Mouse (Mus musculus): Measurements from ENCODE around the gene Dscaml1. TPM values are rescaled to one million over a fixed set of nuclear protein-coding genes. Genes with fewer than 3 reads are reported as not detected.
A peak's percentile ranks its signal among the peaks of the same experiment; 100 is the strongest.

Dscaml1 gene
- polyA plus RNA-seq, 1 experiment from 2014 or later = 0.07 TPM

DNA sequence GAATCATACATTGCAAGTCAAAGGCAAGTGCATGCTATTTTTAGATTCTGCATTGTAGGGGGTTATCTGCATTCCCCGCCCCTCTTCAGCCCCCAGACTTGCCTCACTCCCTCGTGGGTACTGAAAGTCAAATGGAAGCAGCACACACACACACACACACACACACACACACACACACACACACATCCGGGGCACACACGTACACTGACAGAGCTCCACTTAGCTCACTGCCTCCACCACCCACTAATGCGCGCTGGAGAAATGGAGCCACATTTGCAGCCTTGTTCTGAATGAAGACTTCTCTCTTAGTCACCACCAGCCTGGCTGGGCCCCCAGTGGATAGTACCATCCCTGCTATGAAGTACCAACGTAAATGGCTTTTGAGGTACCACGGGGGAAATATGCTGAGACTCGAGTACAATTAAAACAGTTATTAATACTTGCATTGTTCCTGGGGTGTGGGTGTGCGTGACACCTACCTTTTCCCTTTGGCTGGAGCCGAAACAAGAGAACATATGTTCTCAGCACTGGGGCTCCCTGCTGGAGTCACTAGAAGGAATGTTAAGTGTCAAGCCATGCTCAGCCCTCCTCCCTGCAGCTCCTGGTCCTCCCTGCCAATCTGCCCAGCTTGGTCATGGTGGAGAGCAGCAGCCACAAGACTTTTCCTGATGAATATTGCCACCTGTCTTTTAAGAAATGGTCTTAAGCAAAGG is 91.7 kb downstream of the Dscaml1 start:
- ATAC-seq (ENCODE audit: extremely low read depth, insufficient number of reproducible peaks, low FRiP score, low TSS enrichment) = no peak; the same call in 1 of the 2 replicates
- Histone ChIP-seq H3K9ac (no peak overlapping the region), H3K9me3 (no peaks in the 10 kb centered on the region), H3K27ac (replicated peaks) (peak overlapping the region; percentile 83), H3K4me2 (peak overlapping the region; percentile 47), H3K36me3 (no peaks in the 10 kb centered on the region), H3K4me3 (no peak overlapping the region), H3K27me3 (replicated peaks) (no peaks in the 10 kb centered on the region), H3K4me1 (peaks cover 37% of the 10 kb centered on the region)
- 42% methylated on average over 11 of the region's 11 CpGs for WGBS

GRCm38 (mm10) chr9:45519841-45520240 is 93.4 kb downstream of the Dscaml1 start:
- Histone ChIP-seq H3K9ac (no peak overlapping the region), H3K4me1 (peaks cover 31% of the 10 kb centered on the region), H3K4me3 (no peak overlapping the region), H3K4me2 (no peak overlapping the region), H3K27ac (replicated peaks) (no peak overlapping the region), H3K9me3 (no peaks in the 10 kb centered on the region), H3K27me3 (replicated peaks) (no peaks in the 10 kb centered on the region), H3K36me3 (no peaks in the 10 kb centered on the region)
- no peak for ATAC-seq (ENCODE audit: extremely low read depth, insufficient number of reproducible peaks, low FRiP score, low TSS enrichment)
- WGBS = 57% methylated on average over 6 of the region's 6 CpGs

- Histone ChIP-seq H3K27ac (replicated peaks) (no peak overlapping the region), H3K9me3 (no peaks in the 10 kb centered on the region), H3K27me3 (replicated peaks) (no peaks in the 10 kb centered on the region), H3K4me1 (peaks cover 23% of the 10 kb centered on the region), H3K36me3 (no peaks in the 10 kb centered on the region), H3K4me3 (no peak overlapping the region), H3K4me2 (no peak overlapping the region), H3K9ac (no peak overlapping the region)
- ATAC-seq (ENCODE audit: extremely low read depth, insufficient number of reproducible peaks, low FRiP score, low TSS enrichment) = no peak
- 53% methylated on average over 3 of the region's 3 CpGs for WGBS
Measured at GRCm38 (mm10) chr9:45522866-45523265, 96.4 kb downstream of the Dscaml1 start.

DNA sequence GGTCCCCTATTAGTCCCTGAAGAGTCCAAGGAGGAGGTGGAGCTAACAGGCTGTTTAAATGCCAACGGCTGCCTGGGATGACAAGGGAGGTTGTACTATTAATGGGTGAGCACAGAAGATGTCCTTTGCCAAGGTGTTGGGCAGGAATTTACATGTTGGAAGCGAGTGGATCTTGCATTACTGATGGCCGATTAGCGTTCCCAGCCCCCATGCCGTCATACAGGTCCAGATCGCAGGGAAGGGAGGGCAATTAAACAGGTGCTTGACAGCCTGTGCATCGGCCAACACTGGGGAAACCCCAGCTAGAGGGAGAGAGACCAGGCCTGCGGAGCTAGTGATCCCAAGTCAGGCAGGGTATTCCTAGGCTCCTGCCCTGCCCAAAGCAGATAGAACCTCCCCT is 98.1 kb downstream of the Dscaml1 start:
- H3K9ac ChIP-seq = no peak overlapping the region
- WGBS = 67% methylated on average over 8 of the region's 8 CpGs
- H3K27ac ChIP-seq (replicated peaks) = no peak overlapping the region
- no peaks in the 10 kb centered on the region for H3K36me3 ChIP-seq
- peaks cover 14% of the 10 kb centered on the region for H3K4me1 ChIP-seq
- H3K4me3 ChIP-seq = no peak overlapping the region
- H3K4me2 ChIP-seq = no peak overlapping the region
- no peaks in the 10 kb centered on the region for H3K9me3 ChIP-seq
- no peaks in the 10 kb centered on the region for H3K27me3 ChIP-seq (replicated peaks)
- ATAC-seq (ENCODE audit: extremely low read depth, insufficient number of reproducible peaks, low FRiP score, low TSS enrichment) = no peak

- ATAC-seq (ENCODE audit: extremely low read depth, insufficient number of reproducible peaks, low FRiP score, low TSS enrichment) = no peak
- no peaks in the 10 kb centered on the region for H3K36me3 ChIP-seq
- no peaks in the 10 kb centered on the region for H3K9me3 ChIP-seq
- WGBS = 81% methylated on average over 2 of the region's 2 CpGs
- no peak overlapping the region for H3K4me2 ChIP-seq
- H3K4me3 ChIP-seq = no peak overlapping the region
- peaks cover 9% of the 10 kb centered on the region; the same call in 1 of the 2 replicates for H3K27me3 ChIP-seq (replicated peaks)
- no peak overlapping the region for H3K27ac ChIP-seq (replicated peaks)
- peaks cover 13% of the 10 kb centered on the region for H3K4me1 ChIP-seq
- H3K9ac ChIP-seq = no peak overlapping the region
Measured at GRCm38 (mm10) chr9:45533253-45533652, 106.8 kb downstream of the Dscaml1 start.

- Histone ChIP-seq H3K27ac (replicated peaks) (no peak overlapping the region), H3K27me3 (replicated peaks) (peaks cover 15% of the 10 kb centered on the region; the same call in 1 of the 2 replicates), H3K4me1 (peaks cover 8% of the 10 kb centered on the region; the same call in 1 of the 2 replicates), H3K9ac (no peak overlapping the region), H3K4me3 (no peak overlapping the region), H3K9me3 (no peaks in the 10 kb centered on the region), H3K4me2 (no peak overlapping the region), H3K36me3 (no peaks in the 10 kb centered on the region)
- ATAC-seq (ENCODE audit: extremely low read depth, insufficient number of reproducible peaks, low FRiP score, low TSS enrichment) = no peak
- 72% methylated on average over 8 of the region's 8 CpGs for WGBS
Measured at GRCm38 (mm10) chr9:45534472-45534988, 108.1 kb downstream of the Dscaml1 start.

GRCm38 (mm10) chr9:45537649-45538048 is 111.2 kb downstream of the Dscaml1 start:
- no peak overlapping the region for H3K4me2 ChIP-seq
- WGBS = 64% methylated on average over 7 of the region's 7 CpGs
- H3K4me3 ChIP-seq = no peak overlapping the region

GRCm38 (mm10) chr9:45539265-45540044 is 113.0 kb downstream of the Dscaml1 start:
- peaks cover 15% of the 10 kb centered on the region; the same call in 1 of the 2 replicates for H3K27me3 ChIP-seq (replicated peaks)
- no peaks in the 10 kb centered on the region for H3K36me3 ChIP-seq
- H3K9me3 ChIP-seq = no peaks in the 10 kb centered on the region
- H3K9ac ChIP-seq = no peak overlapping the region
- H3K4me3 ChIP-seq = no peak overlapping the region
- WGBS = 64% methylated on average over 14 of the region's 14 CpGs
- H3K27ac ChIP-seq (replicated peaks) = no peak overlapping the region
- no peak overlapping the region for H3K4me2 ChIP-seq
- H3K4me1 ChIP-seq = no peaks in the 10 kb centered on the region
- no peak for ATAC-seq (ENCODE audit: extremely low read depth, insufficient number of reproducible peaks, low FRiP score, low TSS enrichment)

More at GRCm38 (mm10) chr9:45537649-45538048, 111.2 kb downstream of the Dscaml1 start:
- H3K27me3 ChIP-seq (replicated peaks) = peaks cover 15% of the 10 kb centered on the region; the same call in 1 of the 2 replicates
- no peaks in the 10 kb centered on the region for H3K36me3 ChIP-seq
- no peak for ATAC-seq (ENCODE audit: extremely low read depth, insufficient number of reproducible peaks, low FRiP score, low TSS enrichment)
- H3K4me1 ChIP-seq = no peaks in the 10 kb centered on the region
- no peaks in the 10 kb centered on the region for H3K9me3 ChIP-seq
- H3K27ac ChIP-seq (replicated peaks) = no peak overlapping the region
- H3K9ac ChIP-seq = no peak overlapping the region

DNA sequence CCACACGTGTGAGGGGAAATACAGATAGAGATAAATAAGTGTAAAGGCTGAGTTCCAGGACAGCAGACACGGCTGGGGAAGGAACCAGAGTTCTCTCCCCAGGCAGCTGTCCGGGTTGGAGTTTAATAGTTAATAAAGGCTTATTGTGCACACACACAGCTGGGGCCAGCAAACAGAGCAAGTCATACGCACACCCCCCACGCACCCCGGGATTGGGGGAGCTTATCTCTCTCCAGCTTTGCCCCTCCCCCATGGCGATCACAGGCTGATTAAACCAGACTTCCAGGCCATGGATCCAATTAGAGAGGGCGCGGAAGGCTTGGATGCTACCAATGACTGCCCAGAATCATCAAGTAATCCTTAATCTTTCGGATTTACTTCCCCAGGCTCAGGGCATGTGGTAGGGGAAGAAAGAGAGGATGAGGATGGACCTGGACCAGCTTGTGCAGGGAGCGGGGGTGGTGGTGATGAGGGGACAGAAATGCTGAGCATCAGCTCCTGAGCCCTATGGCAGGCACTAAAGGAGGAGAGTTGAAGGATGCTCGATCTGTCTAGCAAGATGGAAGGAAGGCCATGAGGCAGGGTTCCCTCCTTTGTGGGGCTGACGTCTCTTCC is 119.7 kb downstream of the Dscaml1 start:
- Histone ChIP-seq H3K4me1 (0 out of 2 replicates have a peak, but pooled peaks cover 4% of the 10 kb centered on the region), H3K4me2 (no peak overlapping the region), H3K9ac (no peak overlapping the region), H3K27ac (replicated peaks) (no peak overlapping the region), H3K36me3 (no peaks in the 10 kb centered on the region), H3K27me3 (replicated peaks) (peaks cover 27% of the 10 kb centered on the region; the same call in 1 of the 2 replicates), H3K4me3 (no peak overlapping the region), H3K9me3 (no peaks in the 10 kb centered on the region)
- no peak for ATAC-seq (ENCODE audit: extremely low read depth, insufficient number of reproducible peaks, low FRiP score, low TSS enrichment)
- 50% methylated on average over 13 of the region's 13 CpGs for WGBS

GRCm38 (mm10) chr9:45546902-45547578 is 120.6 kb downstream of the Dscaml1 start:
- ATAC-seq (ENCODE audit: extremely low read depth, insufficient number of reproducible peaks, low FRiP score, low TSS enrichment) = no peak
- Histone ChIP-seq H3K4me1 (0 out of 2 replicates have a peak, but pooled peaks cover 4% of the 10 kb centered on the region), H3K27me3 (replicated peaks) (peaks cover 27% of the 10 kb centered on the region; the same call in 1 of the 2 replicates), H3K27ac (replicated peaks) (no peak overlapping the region), H3K9me3 (no peaks in the 10 kb centered on the region), H3K36me3 (no peaks in the 10 kb centered on the region), H3K9ac (no peak overlapping the region), H3K4me2 (no peak overlapping the region), H3K4me3 (no peak overlapping the region)
- WGBS = 68% methylated on average over 7 of the region's 7 CpGs

Data from heart, embryonic 13.5 days (tissue).